Mouse (Mus musculus): ENCODE measurements around the gene Thtpa.

Thtpa gene

GRCm38 (mm10) chr14:55078366-55078989 lies 16.1 kb upstream of the Thtpa start:
- no peak for DNase-seq

- DNase-seq: peak; percentile 77
Observed at GRCm38 (mm10) chr14:55079214-55079970, 15.2 kb upstream of the Thtpa start.

GRCm38 (mm10) chr14:55081105-55081504 lies 13.5 kb upstream of the Thtpa start:
- DNase-seq: no peak

GRCm38 (mm10) chr14:55083481-55083880 lies 11.1 kb upstream of the Thtpa start:
- no peak for DNase-seq

GRCm38 (mm10) chr14:55085324-55086008 lies 9.1 kb upstream of the Thtpa start:
- DNase-seq: no peak

- no peak for DNase-seq
Observed at GRCm38 (mm10) chr14:55086009-55086514, 8.5 kb upstream of the Thtpa start.

- no peak for DNase-seq
Observed at GRCm38 (mm10) chr14:55089199-55089947, 5.2 kb upstream of the Thtpa start.

GRCm38 (mm10) chr14:55091209-55091865 lies 3.2 kb upstream of the Thtpa start:
- no peak for DNase-seq

GRCm38 (mm10) chr14:55092011-55092577 lies 2.5 kb upstream of the Thtpa start, which contains the start of gene Zfhx2:
TSS of gene Zfhx2 (minus strand) at chr14:55092324.
- peak; percentile 92 for DNase-seq

- peak; percentile 33 for DNase-seq
Observed at GRCm38 (mm10) chr14:55093927-55094326, 657 bp upstream of the Thtpa start.

GRCm38 (mm10) chr14:55095263-55095662 lies 679 bp downstream of the Thtpa start:
- no peak for DNase-seq

- DNase-seq: no peak
Observed at GRCm38 (mm10) chr14:55095671-55096070, 1.1 kb downstream of the Thtpa start.

- no peak for DNase-seq
Observed at GRCm38 (mm10) chr14:55096573-55097087, 2.0 kb downstream of the Thtpa start.

GRCm38 (mm10) chr14:55097646-55098045 lies 3.1 kb downstream of the Thtpa start:
- no peak for DNase-seq

- DNase-seq: peak; percentile 67
Observed at GRCm38 (mm10) chr14:55098067-55098466, 3.5 kb downstream of the Thtpa start.

- DNase-seq: peak; percentile 56
Observed at GRCm38 (mm10) chr14:55101592-55101991, 7.0 kb downstream of the Thtpa start.

- no peak for DNase-seq
Observed at GRCm38 (mm10) chr14:55102253-55102785, 7.7 kb downstream of the Thtpa start.

- no peak for DNase-seq
Observed at GRCm38 (mm10) chr14:55104365-55104764, 9.8 kb downstream of the Thtpa start.

- no peak for DNase-seq
Observed at GRCm38 (mm10) chr14:55105386-55105785, 10.8 kb downstream of the Thtpa start.

- peak; percentile 88 for DNase-seq
Observed at GRCm38 (mm10) chr14:55105836-55106809, 11.5 kb downstream of the Thtpa start, which contains the start of gene Ap1g2. TSS of gene Ap1g2 (minus strand) at chr14:55106593.

Data from thymus, postnatal 25 days (tissue).